Mouse (Mus musculus): Measurements from ENCODE around the gene Ncaph.
"Not testable (repeated sequence)": the region's sequence is repeated elsewhere in the genome, so short reads cannot be mapped to it uniquely, and the experiment has no call there.

Ncaph gene

GRCm38 (mm10) chr2:127090151-127090550 is 43.6 kb downstream of the Ncaph start:
- DNase-seq (ENCODE audit: low read depth, low spot score), result not testable (repeated sequence)

GRCm38 (mm10) chr2:127086235-127086634 is 47.5 kb downstream of the Ncaph start:
- DNase-seq (ENCODE audit: low read depth, low spot score), result no peak

- no peak for DNase-seq (ENCODE audit: low read depth, low spot score)
Observed at GRCm38 (mm10) chr2:127080591-127081218, 53.0 kb downstream of the Ncaph start.

- DNase-seq (ENCODE audit: low read depth, low spot score), result no peak
Observed at GRCm38 (mm10) chr2:127079881-127080590, 53.7 kb downstream of the Ncaph start.

GRCm38 (mm10) chr2:127079066-127079465 is 54.7 kb downstream of the Ncaph start:
- DNase-seq (ENCODE audit: low read depth, low spot score), result not testable (repeated sequence)

GRCm38 (mm10) chr2:127077611-127078010 is 56.1 kb downstream of the Ncaph start:
- no peak for DNase-seq (ENCODE audit: low read depth, low spot score)

- DNase-seq (ENCODE audit: low read depth, low spot score), result no peak
Observed at GRCm38 (mm10) chr2:127074116-127074515, 59.6 kb downstream of the Ncaph start.

GRCm38 (mm10) chr2:127070879-127071278 is 62.9 kb downstream of the Ncaph start:
- no peak for DNase-seq (ENCODE audit: low read depth, low spot score)

- DNase-seq (ENCODE audit: low read depth, low spot score), result peak; percentile 78
Observed at GRCm38 (mm10) chr2:127070435-127070841, 63.3 kb downstream of the Ncaph start, which contains the start of gene Blvra. Blvra (plus strand) TSS chr2:127070665.

GRCm38 (mm10) chr2:127069781-127070434 is 63.8 kb downstream of the Ncaph start:
- DNase-seq (ENCODE audit: low read depth, low spot score), result no peak

- DNase-seq (ENCODE audit: low read depth, low spot score), result no peak
Observed at GRCm38 (mm10) chr2:127068806-127069205, 64.9 kb downstream of the Ncaph start.

- DNase-seq (ENCODE audit: low read depth, low spot score), result no peak
Observed at GRCm38 (mm10) chr2:127061471-127061870, 72.3 kb downstream of the Ncaph start.

All from brain, embryonic 18.5 days (tissue).